Mouse (Mus musculus) thymus, postnatal 4 days (tissue): ENCODE measurements at regions not wholly inside any gene's neighbourhood (a gene's known extent, or its start where the extent isn't known, plus 50 kb on each side); places are given as distances from the start of the nearest gene placed in this dataset.
"Not testable (repeated sequence)": the region's sequence is repeated elsewhere in the genome, so short reads cannot be mapped to it uniquely, and the experiment has no call there.

Experiments used
- DNase-seq: peaks from one replicate; pipeline ENCODE4 v3.0.0; 2021

DNA sequence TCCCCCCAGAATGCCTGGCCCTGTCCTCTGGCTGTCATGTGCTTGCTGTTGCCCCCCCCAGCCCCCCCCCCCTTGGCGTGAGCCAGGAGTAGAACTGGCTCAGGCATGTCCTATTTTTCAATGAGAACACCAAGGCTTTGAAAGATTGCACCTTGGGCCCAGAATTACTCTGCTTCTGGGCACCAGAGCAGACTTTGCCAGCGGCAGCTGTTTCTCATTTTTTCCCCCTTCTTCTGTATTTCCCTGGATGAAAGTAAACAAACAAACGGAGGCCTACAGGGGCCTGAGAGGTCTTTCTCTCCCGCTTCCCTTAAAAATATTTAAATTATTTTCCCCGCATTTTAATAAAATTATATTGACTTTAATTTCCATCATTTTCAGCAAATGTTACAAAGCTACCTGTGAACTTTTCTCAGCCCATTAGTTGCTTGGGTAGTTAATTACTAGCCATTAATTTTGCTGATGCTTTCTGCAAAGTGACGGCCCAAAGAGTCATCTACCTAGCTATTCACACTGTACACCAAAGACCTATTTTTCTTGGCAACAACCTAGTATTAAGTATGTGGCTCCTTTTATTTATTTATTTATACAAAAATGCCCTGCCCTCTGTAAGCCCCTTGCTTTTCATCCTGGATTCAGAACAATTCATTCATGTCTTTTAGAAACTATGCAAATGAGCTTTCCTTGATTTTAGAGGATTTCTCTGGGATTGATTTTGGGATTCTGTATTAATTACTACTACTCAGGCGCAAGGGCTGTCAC, 496.2 kb upstream of the Fam160b2 start:
- DNase-seq = no peak

DNA sequence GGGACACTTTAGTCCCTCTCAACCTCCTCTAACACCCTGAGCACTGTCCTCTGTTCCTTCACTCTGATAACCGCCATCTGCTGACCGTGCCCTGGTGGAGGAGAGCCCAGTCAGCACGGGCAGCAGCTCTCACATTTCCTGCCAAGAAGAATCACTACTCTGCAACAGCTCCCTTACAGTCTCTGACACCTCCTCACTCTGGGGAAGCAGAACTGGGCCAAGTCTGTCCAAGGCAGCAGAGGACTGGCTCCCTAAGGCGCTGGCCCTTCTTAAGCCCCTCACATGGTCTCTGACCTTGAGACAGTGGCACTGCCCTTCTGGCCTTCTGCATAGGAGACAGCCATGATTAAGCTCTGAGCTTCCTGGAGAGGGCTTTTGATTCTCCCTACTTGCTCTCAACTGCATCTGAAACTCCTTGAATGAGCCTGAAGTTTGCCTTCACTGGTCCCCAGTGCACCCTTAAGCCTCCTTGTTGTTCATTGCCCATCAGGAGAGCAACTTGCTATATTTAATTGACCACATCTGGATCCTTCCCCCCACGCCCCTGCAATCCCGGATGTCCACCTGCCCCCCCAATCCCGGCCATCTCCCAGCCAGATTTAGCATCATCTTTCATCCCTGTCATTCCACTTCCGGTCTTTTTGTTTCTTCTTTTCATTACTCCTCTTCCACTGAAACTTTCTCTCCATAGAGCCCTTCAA, 493.1 kb upstream of the Fam160b2 start:
- no peak for DNase-seq

DNA sequence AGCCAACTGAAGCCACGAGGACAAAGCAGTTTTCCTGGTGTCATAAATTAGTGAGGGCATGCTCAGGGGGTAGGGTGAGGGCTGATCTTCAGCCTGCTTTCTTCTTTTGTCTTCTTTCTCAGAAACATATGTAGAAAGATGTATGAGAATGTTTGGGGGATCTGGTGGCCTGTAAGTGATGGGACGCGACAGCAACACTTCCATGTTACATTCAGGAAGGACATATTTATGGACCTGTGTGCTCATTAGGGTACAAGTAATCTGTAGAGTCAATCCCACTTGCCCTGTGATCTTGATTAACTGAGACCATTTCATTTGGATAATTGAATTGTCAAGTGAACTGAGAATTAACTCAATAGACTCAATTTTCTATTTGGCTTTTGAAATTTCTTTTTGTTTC, 486.1 kb upstream of the Fam160b2 start:
- DNase-seq = no peak

DNA sequence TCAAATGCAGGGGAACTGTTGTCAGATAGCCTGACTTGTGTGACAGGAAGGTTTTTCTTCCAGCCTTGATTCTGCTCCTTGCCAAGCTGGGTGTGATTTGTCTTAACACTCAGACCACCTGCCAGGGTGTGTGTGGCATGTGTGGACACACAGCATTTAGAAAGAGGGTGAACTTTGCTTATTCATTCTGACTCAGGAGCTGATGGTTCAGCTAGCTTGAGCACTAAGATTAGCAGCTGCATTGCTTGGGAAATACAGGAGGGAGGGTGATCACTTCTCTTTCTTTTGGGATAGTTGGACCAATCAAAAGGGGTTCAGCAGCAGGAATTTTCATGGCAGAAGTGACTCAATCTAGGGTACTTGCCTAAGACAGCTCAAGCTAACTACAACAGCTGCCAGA, 482.7 kb upstream of the Fam160b2 start:
- no peak for DNase-seq

DNA sequence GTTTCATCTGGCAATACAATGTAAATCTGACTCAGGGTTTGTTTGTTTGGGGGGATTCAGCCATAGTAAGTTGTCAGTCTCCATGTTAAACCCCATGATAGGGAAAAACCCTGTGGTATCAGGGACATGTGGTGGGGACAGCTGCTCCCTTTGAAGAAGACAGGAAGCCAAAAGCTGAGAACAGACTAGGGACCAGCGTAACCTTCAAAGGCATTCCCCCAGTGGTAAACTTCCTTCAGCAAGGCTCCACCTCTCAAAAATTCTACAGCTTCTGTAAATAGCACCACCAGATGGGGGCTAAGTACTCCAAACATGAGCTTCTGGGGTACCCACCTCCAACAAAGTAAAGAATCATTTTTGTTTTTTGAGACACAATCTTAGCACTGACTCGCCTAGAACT, 476.0 kb upstream of the Fam160b2 start:
- DNase-seq = peak; percentile 16

DNA sequence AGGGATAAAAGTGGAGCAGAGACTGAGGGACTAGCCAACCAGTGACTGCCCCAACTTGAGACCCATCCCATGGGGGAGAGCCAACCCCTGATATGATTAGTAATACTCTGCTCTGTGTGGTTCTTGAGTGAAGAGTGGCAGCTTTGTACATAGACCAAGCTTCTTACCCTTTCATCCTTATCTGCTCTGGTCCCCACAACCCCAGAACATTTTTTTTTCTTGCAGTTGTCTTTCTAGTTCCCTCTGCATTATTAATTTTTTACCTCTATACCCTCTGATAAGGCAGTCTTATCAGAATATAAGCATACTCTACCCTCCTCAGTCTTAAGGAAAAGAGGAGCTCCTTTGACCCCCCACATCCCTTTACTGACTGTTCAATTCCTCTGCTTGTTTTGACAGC, 474.4 kb upstream of the Fam160b2 start:
- DNase-seq = no peak

DNA sequence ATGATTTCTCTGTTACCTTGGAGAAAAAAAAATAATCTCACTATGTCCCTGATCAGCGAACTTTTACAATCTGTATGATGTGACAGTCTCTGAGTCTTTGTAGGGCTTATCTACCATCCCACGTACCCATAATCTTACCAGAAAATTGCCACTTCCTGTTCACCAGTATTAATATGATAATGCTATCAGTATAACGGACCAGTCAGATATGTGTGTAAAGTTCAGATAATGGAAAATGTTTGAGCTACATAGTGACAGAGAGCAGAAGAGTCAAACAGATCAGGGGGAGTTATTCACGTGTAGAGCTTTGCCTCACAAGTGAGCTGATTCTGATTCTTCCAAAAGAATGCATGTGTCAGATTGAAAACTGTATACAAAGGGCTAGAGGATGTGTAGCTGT, 466.0 kb upstream of the Fam160b2 start:
- DNase-seq = no peak

DNA sequence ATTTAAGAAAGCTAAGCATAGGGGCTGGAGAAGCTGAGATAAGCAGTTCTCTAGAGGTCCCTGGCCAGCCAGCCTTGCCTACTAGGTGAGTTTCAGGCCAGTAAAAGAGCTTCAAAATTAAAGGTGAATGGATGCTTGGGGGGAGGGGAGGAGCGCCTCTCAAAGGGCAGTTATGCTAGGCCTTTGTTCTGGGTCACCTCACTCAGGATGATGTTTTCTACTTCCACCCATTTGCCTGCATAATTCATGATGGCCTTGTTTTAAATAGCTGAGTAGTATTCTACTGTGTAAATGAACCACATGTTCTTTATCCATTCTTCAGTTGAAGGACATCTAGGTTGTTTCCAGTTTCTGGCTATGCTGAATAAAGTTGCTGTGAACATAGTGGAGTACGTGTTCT, 457.0 kb upstream of the Fam160b2 start:
- no peak for DNase-seq

DNA sequence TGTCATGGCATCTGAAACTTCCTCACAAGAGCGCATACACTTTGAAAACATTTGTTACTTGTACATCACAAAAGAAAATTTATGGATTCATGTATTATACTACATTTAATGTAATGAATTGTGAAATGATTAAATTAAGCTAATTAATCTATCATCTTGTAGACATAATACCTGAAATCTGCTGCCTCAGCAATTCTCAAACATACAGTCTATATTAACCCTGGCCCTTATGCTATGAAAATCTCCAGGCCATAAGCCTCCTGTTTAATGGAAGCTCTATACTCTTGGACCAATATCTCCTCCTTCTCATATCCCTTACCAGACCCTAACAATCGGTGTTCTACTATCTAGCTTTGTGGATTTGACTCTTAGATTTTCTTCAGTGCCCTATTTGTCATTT, 455.8 kb upstream of the Fam160b2 start:
- DNase-seq = no peak

DNA sequence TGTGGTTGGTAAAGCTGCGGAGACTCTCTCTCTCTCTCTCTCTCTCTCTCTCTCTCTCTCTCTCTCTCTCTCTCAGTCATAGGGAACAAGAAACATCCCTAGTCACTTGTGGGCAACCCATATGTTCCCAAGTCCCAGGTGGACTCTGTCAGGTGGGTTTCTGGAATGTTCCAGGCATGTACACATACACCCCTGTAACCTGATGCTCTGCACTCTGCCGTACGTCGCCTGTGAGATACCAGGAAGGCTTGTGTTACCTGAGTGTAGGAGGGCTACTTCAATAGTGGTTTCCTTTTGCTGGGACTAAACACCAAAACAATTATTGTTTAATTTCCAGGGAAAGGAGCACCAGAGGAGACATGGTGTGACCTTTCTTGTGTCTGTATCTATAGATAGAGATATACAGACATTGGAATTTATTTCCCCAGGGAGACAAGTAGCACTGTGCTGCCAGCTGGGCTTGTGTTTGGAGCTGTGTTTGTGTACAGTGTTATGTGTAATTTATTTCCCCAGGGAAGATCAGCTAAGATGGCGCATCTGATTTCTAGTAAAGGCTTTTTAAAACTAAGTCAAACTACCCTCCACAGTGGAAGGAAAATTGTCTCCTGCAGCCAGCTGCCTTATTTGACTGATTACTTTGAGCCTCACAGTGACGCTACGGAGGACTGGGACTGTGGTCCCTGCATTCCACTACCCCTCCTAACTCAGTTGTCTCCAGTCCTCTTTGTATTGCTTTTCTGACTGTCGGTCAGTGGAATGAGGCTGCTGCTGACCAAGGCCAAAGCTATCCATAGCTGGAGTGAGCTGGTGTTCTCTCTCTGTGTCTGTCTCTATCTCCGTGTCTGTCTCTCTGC, 454.4 kb upstream of the Fam160b2 start:
- no peak for DNase-seq

DNA sequence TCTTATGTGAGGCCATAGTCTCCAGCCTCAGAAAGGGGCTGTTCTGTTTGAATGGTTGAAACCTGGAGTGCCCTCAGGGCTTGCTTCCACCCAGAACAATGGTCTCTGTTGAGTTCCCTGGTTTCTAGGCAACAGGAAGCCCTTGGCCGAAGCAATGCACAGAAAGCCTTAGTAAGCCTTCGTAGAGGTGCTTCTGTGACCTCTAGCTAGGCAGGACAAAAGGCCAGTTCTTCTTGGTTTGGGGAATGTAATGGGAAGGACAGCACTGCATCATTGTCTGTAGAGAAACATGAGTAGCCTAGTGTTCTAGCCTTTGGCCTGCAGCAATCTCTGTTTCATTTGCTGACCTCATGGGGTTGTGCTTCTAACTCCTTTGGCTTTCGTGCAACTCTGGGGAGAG, 447.5 kb upstream of the Fam160b2 start:
- DNase-seq = no peak

DNA sequence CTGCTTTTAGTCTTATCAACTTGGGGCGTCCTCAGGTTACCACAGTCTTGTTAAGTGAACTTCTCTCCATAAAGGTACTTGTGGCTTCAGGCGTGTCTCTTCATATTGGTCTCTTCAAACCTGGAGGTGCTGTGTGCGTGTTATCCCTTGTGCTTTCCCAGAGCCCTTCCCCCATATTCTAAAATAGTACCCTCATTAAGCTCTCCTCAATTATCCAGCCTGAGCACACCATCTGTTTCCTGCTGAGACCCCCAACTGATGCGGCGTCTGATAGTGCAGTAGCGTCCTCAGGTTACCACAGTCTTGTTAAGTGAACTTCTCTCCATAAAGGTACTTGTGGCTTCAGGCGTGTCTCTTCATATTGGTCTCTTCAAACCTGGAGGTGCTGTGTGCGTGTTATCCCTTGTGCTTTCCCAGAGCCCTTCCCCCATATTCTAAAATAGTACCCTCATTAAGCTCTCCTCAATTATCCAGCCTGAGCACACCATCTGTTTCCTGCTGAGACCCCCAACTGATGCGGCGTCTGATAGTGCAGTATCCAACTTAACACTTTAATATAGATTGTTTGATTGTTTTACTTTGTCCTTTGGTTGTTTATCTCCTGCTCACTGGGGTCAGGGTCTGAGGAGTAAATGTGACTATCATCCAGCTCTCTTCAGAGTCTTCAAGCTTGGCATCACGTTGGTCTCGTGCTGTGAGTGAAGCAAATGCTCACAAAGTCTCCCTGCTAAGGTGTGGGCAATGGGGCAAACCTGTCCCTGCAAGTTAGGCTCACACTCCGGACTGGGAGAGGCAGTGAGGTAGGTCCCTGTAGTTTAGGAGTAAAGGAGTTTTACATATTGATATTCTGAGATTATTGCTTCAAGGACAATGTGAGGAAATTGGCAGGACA, 444.5 kb upstream of the Fam160b2 start:
- not testable (repeated sequence) for DNase-seq

DNA sequence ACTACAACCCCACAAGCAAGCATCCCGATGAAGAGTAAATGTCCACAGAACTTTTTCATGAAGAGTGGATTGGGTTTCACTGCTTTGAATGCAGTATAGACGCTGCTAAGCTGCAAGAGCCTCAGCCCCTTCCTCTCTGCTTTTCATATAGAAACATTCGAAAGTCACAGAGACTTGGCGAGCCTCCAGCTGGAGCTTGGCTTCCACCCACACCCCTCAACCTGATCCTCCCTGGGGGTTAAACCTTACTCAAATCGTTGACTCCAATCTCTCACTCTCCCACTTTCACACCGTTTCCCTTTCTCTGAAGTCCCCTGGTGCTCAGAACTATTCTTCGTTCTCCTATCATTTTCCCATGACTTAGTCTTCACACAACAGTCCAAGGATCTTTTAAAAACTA, 437.0 kb upstream of the Fam160b2 start:
- no peak for DNase-seq

DNA sequence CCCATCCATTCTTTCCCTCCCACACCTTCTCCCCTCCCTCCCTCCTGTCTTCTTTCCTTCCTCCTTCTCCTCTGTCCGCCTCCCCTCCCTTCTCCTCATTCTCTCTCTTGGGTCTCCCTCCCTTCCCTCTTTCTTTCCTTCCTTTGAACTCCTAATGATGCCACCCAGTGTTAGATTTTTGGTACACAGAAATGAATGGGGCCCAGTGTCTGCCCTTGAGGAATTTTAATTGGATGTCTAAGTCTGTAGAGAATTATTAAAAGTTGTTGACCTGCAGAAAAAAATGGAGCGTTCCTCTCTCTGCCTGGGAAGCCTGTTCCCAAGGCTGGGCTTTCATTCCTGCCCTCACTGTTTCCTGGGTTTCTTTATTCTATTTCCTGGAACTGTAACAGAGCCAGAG, 434.0 kb upstream of the Fam160b2 start:
- DNase-seq = no peak

DNA sequence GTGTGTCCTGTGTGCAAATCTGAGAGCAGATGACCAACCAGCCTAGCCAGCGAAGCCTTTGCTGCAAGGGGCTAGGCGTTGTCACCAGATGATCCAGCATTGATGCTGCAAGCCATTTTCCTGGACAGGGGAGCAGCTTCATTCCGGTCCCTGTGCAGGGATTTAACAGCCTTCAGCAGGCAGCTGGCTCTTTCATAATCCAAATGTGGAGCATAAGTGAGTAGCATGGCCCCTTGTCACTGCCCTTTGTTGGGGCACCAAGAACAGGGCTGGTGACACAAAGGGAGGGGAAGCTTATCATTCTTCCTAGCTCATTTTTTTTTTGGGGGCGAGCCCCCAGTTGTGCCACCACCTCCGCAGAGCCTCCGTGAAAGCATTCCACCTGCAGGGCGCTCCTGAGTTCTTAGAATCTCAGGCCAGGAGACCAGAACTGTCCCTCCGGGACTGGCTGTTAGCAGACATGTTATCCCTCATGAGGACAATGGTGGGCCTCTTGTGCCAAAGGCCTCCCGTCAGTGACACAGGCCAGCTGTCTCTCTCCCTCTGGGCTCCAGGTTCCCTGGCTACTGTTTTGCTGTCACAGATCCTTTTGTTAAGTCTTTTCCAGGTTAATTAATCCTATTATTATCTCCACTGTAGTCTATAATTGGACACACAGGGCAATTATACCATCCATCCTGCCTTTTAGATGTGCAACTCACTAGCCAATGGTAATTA, 430.7 kb upstream of the Fam160b2 start:
- DNase-seq = no peak
